Mouse (Mus musculus) cerebellum, postnatal 25 days (tissue): ENCODE data around the gene Hdac1.
A peak's percentile ranks its signal among the peaks of the same experiment; 100 is the strongest.
"Not testable (repeated sequence)": the region's sequence is repeated elsewhere in the genome, so short reads cannot be mapped to it uniquely, and the experiment has no call there.

Experiments used
- DNase-seq, 2 experiments: peaks; one replicate each; pipeline ENCODE4 v3.0.0; 2021; ENCODE audit warnings: mixed read lengths in 2 of 2

The Hdac1 gene

DNA sequence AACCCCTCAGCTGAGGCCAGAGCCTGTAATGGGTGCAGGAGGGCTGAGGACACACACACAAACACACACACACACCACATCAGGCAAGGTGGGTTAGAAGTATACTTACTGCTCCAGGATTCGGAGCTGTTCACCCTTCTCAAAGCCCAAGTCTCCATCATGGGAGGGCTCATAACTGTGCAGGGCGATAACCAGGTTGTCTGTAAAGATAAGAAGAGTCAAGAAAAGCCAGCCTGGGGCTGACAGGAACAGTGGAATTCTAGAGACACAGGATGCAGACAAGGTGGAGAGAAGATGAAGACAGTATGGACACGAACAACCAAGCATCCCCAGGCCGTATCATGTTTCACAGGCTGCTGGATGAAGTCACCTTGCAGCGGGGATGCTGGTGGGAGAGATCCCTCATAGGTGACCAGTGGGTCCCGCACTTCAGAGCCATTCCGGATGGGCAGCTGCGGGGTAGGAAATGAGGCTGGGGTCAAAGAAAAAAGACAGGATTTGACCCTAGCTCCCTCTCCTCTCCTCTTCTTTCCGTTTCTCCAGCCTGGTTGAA is 14.8 kb upstream of the Hdac1 start:
- no peak for DNase-seq

DNA sequence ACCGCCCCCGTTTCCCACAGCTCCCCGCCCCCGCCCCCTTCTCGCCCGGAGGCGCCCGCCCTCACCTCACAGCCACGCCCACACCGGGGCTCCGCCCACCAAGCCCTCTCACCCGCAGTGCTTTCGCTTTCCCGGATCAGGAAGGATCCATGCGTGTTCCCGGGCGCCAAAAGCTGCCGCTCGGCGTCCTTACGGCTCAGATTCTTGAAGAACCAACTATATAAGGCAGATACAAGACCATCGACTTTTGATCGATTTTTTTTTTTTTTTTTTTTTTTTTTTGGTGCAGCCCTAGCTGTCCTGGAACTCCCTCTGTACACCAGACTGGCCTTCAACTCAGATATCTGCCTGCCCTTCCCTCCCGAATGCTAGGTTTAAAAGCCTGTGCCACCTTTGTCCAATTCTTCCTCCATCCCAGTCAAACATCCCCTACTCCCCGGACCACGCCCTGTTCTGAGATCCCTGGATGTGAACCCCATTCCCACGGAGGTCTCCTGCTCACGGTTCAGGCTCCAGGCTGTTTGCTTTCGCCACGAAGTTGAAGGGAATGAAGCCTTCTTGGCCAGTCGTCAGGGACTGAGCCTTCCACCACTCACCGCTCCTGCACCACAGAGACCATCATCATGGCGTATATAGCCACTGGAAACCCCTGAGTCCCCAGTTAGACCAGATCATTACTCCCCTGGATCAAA is 14.2 kb upstream of the Hdac1 start:
- peak; percentile 80 to 90 for DNase-seq

DNA sequence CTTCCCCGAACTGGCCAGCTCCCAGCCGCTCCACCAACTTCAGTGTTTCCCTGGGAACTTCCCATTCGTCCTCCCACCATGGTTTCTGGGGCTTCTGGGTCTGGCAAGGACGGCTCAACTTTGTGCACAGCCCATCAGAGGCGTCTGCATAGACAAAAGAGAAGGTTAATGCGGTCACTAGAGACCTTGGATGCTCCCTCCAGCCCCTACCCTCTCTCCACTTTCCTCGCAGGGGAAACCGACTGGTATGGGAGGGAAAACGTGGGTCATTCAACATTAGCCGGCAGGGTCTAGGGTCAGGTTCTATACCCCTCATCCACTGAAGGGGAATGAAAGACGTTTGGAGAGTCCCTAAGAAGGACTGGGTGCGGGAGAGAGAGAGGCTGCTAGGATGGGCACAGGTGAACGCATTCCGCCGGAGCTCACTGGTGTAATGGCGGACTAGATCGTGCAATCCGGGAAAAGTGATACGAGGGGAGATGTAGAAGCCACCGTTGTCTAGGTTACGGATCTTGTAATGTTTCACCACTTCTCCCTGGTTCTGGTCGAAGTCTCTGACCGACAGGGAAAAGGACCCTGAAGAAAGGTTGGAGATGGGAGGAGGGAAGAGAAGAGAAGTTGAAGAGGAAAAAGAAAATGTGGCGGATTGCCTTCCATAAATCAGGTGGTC is 13.5 kb upstream of the Hdac1 start:
- no peak for DNase-seq

DNA sequence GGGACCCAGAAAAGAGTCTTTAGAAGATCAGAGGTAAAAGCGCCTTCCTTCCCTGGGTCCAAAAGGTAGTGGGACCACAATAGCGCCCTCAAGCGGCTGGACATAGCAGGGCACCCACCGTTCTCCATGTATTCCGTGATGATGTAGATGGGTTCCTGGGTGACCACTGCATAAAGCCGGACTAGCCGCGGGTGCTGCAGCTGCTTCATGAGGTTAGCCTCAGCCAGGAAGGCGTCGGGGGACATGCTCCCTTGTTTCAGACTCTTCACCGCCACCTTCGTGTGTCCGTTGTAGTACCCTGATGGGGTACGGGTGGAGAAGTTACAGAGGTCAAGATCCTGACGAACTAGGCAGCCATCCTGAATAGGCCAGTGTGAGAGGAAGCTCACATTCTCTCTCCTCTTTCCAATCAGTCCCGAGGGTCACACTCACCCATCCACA is 12.9 kb upstream of the Hdac1 start:
- peak; percentile 63 to 78 for DNase-seq

DNA sequence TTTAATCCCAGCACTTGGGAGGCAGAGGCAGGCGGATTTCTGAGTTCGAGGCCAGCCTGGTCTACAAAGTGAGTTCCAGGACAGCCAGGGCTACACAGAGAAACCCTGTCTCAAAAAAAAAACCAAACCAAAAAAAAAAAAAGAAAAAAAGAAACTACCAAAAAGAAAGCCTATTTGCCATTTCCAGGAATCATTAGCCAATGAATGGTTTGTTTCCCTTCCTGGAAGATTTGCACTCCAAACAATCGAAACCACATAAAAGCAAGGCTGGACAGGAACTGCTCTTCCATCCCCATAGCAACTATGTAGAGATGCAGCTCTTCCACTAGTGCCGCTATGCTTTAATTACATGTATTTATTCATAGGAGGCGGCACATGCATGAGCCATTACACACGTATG is 12.0 kb upstream of the Hdac1 start:
- not testable (repeated sequence) for DNase-seq

DNA sequence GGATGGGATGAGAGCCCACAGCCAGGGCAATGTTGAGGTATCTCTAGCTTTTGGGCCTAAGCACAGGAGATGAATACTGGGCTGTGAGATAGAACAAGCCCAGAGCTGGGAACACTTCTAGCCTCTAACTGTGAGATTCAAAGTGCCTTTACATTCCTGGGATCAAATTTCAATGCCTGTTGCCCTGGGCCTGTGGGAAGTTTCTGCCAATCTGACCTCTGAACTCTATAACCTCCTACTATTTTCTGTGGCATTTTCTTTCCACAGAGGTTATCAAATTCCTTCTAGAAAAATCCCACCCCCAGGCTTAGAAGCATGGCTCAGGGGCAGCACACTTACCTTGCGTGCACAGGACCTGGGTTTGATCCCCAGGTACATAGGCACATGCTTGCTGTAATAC is 7.8 kb upstream of the Hdac1 start:
- DNase-seq = no peak

DNA sequence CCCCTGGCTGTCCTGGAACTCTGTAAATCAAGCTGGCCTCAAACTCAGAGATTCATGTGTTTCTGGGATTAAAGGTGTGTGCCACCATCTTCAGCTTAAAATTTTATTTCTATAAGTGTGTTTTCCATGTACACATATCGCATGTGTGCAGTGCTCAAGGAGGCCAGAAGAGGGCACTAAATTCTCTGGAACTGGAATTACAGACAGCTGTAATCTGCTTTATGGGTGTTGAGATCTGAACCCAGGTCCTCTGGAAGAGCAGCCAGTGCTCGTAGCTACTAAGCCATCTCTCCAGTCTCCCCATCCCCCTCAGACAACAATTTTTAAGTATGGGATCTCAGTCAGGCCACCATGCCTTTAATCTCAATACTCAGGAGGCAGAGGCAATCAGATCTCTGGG is 6.8 kb upstream of the Hdac1 start:
- peak in 1 of 2 experiments; percentile 29 for DNase-seq

DNA sequence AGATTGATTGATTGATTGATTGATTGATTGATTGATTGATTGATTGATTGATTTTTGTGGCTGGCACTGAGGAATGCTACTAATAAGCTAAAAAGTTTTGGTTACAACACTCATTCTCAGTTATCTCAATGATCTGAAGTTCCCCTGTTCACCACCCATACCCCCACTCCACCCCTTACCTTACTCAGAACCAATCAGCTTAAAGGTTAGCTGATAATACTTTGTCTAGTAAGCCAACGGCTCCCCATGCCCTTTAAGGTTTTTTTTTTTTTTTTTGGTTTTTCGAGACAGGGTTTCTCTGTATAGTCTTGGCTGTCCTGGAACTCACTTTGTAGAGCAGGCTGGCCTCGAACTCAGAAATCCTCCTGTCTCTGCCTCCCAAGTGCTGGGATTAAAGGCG is 5.1 kb upstream of the Hdac1 start:
- not testable (repeated sequence) for DNase-seq

DNA sequence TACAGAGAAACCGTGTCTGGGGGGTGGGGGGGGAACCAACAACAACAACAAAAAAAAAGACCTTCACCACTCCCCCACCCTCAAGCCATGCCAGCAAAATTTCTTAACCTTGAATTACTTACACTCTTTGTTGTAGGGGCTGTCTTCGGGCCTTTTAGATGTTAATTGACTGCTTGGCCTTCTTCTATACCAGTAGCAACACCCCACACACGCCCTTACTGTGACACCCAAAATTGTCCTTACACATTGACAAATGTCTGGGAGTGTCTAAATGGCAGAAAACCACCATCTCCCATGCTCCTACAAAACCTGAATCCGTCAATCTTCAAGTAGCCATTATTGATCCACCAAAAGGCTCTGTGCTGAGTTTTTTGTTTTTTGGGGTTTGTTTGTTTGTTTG is 1.6 kb upstream of the Hdac1 start:
- no peak for DNase-seq

DNA sequence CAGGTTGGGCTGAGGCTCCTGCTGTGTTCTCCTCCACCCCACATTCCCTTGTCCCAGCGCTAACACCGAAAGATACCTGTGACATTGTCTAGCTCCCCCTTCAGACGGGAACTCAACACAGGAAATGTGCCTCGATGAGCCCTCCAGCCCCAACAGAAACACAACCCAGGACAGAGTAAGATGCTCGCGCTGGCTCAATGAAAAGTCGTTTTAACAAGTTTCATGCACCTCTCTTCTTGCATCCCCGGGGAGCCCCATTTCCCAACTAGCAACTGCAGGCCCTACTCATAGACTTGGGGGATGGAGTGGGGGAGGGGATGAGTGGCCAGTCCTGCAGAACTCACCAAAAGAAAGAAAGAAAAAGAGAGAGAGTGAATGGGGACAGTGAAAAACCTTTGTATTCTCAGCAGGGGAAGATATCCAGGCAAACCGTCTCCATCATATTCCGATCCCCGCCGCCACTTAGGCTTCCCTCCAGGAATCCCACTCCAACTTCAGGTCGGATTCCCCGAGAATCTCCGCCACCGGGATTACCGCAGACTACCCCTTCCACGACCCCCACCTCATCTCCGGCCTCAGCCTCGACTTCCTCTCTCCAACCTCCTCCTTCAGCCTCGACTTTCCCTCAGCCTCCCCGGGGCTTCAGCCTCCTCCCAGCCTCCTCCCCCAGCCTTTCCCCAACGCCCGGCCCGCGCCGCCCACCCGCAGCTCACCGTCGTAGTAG is 483 bp downstream of the Hdac1 start:
- peak; percentile 31 to 43 for DNase-seq

DNA sequence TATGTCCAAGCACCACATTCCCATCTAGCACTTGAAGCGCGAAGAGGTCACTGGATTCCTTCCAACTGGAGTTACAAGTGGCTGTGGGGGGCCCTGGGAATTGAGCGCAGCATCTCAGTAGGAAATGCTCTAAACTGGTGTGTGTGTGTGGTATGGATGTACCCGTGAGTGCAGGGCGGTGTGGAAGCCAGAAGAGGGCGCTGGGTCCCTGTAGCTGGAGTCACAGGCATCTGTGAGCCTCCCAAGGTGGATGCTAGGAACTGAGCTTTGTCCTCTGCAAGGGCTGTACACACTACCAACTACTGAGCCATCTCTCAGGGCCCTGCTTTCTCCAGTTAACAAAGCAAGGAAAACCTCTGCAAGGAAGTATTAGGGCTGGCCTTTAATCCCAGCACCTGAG is 2.5 kb downstream of the Hdac1 start:
- DNase-seq = peak in 1 of 2 experiments; percentile 45

DNA sequence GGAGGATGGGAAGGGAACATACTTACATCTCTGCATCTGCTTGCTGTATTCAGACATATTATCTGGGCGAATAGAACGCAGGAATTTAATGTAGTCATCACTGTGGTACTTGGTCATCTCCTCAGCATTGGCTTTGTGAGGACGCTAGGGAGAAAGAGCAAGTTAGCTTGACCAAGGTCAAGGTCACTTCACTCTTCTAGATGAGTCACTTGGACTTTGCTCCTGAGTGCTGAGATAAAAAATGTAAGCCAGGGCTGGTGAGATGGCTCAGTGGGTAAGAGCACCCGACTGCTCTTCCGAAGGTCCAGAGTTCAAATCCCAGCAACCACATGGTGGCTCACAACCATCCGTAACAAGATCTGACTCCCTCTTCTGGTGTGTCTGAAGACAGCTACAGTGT is 13.6 kb downstream of the Hdac1 start:
- not testable (repeated sequence) for DNase-seq

DNA sequence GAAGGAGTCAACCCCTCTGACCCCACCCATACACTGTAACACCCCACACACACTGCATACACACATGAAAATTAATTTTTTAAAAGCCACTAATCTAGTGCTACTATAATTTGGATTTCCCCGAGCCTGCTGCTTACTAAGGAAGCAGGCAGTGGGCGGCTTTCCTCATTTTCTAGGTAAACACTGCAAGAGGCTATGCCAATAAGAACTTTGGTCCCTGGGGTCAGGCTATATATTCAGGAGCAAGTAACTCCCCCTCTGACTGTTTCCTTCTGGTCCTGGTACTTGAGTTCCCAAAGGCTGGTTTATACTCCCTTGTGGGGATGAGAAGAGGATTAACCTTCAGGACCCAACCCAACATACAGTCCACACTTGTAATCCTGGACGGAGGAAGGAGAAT is 16.6 kb downstream of the Hdac1 start:
- no peak for DNase-seq

DNA sequence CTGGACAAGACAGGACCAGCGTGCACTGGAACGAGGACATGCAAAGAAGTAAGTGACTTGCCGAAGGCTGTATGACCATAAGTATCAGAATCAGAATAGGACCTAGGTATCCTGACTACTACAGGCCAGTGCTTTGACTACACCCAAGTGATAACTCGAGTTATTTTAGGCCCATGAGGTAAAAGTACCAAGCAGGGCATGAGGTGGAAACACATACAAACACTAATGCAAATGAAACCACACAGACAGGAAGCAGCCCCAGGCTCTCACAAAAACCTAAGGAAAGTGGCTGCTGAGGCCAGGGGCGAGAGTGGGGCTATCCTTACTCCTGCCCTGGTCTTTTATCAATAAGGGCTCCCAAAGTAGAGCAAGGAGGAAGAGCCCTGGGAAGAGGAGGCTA is 17.2 kb downstream of the Hdac1 start:
- DNase-seq = no peak

DNA sequence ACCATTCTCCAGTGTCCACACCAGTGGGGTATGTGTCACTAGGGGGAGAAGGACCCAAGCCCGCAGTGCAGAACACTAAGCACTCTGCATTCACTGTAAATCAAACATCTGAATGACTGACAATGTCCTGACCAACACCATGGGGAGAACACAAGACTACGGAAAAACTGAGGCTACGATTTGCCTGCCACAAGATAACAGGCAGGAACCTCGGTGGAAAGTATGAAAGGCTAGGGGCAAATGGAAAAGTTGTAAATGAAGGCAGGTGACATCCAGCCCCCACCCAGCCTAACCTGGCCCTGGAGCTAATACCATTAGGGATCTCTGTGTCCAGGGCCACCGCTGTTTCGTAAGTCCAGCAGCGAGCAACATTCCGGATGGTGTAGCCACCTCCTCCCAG is 24.0 kb downstream of the Hdac1 start:
- DNase-seq = no peak

DNA sequence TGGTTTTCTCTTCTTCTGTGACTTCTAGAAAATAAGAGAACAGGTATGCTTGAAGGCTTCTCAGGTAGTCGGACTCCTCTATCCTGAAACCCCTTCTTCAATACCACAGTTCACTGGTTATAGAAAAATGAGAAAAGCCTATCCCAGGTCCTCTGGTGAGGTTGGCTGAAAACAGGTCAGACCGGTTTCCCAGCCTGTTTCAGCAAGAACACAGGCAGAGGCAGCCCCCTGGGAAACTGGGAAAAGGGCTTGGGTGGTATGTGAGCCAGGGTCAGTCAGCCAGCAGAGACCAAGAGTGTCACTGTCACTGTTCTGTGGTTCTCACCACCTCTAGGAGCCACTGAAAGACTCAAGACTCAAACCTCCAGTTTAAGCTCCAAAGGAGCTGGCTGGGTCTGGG is 25.6 kb downstream of the Hdac1 start:
- no peak for DNase-seq

DNA sequence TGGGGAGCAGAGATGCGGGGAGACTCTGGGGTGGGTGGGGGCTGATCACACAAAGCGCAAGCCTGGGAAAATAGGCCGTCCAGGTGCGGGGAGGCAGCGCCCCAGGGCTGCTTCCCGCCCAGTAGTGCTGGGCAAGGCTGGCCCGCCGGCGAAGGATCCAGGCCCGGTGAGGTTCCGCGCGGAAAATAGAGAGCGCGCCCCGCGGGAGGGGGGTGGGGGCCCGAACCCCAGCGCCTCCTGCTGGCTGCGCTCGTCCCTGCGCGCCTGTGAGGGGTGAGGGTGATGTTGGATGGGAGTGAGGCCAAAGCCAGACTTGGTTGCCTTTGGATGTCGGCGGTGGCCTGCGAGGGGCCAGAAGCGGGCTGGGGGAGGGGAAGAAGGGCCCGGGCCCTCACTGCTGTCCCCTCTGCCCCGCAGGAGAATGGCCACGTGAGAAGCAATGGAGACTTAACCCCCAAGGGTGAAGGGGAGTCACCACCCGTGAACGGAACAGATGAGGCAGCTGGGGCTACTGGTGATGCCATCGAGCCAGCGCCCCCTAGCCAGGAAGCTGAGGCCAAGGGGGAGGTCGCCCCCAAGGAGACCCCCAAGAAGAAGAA is 28.1 kb downstream of the Hdac1 start:
- DNase-seq = peak; percentile 28 to 45

DNA sequence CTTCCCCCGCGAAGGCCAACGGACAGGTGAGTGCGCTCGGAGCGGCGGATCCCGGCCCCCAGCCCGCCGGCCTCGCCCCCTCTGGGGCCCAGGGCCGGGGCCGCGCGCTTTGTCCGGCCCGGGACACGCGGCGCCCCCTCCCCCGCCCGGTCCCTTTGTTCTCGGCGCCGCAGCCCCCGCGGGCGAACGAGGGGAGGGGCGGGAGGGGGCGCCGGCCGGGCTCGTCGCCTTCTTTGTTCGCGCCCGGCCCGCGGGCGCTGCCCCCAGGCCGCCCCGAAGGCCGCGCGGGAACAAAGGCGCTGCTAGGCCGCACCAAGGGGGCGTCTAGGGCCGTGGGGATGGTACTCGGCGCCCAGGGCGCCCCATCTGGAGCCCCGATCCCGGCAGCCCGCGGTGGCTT is 28.6 kb downstream of the Hdac1 start:
- DNase-seq = no peak

DNA sequence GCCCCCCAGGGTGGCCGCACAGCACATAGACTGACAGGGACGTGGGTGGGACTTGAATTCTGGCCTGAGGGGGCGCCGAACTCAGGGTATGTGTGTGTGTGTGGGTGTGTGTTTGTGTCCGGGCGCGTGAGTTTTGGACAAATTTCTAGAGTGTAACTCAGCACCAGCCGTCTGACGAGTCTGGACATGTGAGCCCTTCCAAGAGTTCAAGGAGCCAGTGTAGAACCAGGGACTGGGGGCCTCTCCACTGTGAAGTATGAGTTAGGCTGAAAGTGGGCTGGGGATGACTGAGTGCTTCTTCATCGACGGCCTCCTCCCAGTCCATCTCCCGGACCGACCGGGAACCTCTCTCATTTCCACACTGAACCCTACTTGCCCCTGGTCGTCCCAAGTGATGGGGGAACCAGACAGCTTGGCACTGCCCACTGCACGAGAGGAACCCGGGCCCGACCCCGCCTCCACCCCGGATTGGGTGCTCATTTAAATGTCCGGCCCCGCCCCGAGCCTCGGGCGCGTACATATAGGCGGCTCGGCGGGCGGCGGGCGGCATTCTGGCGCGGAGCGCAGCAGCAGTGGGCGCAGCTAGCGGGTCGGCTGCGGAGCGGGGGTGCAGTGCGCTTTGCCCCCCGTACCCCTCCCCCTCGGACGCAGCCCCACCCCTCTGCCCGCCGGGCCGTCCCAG is 29.3 kb downstream of the Hdac1 start, which contains the start of gene Marcksl1:
Marcksl1 (plus strand) TSS at position 496 of the 682 bp plus-strand sequence.
- DNase-seq = peak; percentile 37 to 65

DNA sequence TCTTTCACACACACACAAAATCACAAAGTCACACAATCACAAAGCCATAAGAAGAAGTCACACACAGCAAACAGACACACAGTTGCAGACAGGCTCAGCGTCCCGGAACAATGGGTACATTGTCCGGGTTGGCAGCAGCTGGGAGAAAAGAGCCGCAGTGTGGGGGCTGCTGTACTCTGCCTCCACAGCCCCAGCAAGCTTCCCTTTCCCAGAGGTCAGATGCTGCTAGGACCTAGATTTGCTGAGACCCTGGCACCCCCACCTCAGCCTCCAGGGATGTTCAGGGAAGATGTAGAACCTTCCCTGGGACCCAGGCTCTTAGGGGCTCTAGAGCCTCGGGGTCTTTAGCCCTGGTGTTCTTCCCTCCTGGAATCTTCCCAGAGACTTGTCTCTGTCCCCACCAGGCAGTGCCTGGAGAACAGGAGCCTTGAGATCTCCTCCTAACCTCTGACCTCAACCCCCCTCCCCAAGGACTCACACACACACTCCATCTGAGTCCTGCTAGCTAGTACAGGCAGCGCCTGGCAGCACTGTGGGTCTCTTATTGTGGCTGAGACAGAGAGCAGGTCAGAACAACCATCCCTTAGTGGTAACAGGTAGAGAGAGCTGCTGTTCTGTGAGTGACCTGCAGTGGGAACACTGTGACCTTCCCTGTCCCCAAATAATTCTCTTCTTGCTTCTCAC is 31.0 kb downstream of the Hdac1 start:
- no peak for DNase-seq

DNA sequence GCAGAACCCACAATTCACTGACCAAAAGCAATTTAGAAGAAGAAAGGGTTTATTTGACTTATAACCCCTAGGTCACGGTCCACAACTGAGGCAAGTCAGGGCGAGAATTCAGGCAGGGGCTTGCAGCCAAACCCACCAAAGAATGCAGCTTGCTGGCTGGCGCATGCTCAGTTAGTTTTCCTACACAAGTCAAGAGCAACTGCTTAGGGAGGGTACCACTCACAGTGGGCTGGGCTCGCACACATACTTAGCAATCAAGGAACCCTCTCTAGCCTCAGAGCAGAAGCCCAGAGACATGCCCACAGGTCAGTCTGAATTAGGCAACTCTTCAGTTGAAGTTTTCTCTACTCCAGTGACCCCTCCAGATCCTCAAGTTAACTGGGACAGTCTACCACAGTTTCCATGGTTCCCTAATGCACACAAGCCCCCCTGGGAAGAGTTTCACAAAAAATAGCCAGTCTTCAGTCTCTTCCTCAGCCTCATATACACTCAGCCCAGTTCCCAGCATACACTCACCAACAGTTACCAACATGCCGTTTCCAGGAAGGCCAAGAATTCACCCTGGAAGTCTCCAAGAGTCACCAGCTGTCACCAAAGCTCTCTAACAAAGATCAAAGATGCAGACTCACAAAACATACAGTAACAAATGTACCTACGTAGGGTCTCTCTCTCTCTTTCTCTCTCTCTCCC is 31.6 kb downstream of the Hdac1 start:
- no peak for DNase-seq
